Mouse (Mus musculus): Measurements from ENCODE around the gene Wiz. TPM values are rescaled to one million over a fixed set of nuclear protein-coding genes. Genes with fewer than 3 reads are reported as not detected.

The Wiz gene
- polyA plus RNA-seq, 2 experiments: 36.0 to 63.8 TPM

DNA sequence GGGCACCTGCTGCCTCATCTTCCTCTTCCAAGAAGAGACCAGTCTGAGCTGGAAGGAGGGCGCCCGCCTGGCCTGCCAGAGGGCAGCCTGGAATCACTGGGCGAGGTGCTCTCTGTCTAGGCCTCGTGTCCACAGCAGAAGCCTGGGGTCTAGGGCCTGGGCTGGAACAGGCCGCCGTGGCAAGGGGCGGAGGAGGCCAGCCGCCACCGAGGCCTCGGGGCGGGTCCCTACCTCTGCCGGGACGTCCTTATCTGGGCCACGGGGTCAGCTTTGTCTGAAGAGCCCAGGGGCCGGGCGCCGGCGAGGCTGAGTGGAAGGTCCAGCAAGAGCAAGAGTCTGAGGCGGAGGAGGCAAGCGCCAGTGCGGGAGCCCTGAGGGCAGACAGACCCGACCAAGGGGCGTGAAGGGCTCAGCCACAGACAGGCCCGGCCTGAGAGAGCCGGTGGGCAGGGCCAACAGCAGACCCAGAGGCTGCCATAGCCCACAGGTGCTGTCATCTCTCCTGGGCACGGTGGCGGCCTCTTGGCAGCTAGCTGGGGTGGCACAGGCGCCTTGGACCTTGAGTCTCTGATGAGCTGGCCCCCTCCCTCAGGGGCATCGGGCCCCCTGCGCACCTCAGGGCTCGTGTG lies 55.5 kb downstream of the Wiz start:
- no peaks in the 10 kb centered on the region for H3K27me3 ChIP-seq (ENCODE audit: control insufficient read depth, insufficient read depth, low read length)
- H3K9me3 ChIP-seq (ENCODE audit: control insufficient read depth, low read length): no peaks in the 10 kb centered on the region
- H3K4me1 ChIP-seq (ENCODE audit: control insufficient read depth, insufficient read depth, low read length): no peaks in the 10 kb centered on the region
- TF ChIP-seq POLR2A (IDR thresholded peaks at IDR 0.05; ENCODE audit: borderline replicate concordance, extremely low read depth, insufficient read depth, insufficient read length): no peak
- ATAC-seq (ENCODE audit: low FRiP score, low read depth) (peak; percentile 9; the same call in 1 of the 2 replicates), DNase-seq (ENCODE audit: low spot score) (no peak)
- no peak overlapping the region for H3K27ac ChIP-seq (replicated peaks; ENCODE audit: low read depth, low read length)
- WGBS: 93% methylated on average over 27 of the region's 31 CpGs
- no peak overlapping the region for H3K4me2 ChIP-seq (replicated peaks; ENCODE audit: low read depth, low read length, severe bottlenecking)
- no peak overlapping the region for H3K4me3 ChIP-seq (replicated peaks; ENCODE audit: low read length)
- H3K36me3 ChIP-seq (ENCODE audit: control insufficient read depth, insufficient read depth, low read length): peaks cover 81% of the 10 kb centered on the region
- no peak overlapping the region for H3K9ac ChIP-seq (ENCODE audit: low read depth, low read length, severe bottlenecking)

DNA sequence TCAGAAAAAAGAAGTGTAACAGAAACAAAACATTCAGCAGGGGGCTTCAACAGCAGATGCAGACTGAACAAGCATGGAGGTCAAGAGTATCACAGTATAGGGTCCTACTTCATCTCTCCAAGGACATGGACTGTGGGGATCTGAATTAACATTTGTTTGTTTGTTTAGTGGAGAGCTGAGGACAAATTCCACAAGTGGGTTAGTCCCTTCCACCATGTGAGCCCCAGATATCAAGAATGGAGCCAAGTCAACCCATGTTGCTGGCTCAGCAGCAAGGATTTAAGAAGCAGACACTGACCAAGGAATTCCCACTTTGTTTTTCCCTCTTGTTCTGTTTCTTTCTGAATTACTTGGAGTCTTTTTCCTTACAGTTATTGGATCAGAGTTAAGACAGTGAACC lies 61.7 kb downstream of the Wiz start:
- no peak overlapping the region for H3K9ac ChIP-seq (ENCODE audit: low read depth, low read length, severe bottlenecking)
- no peak overlapping the region for H3K27ac ChIP-seq (replicated peaks; ENCODE audit: low read depth, low read length)
- H3K4me2 ChIP-seq (replicated peaks; ENCODE audit: low read depth, low read length, severe bottlenecking): no peak overlapping the region
- peaks cover 63% of the 10 kb centered on the region for H3K36me3 ChIP-seq (ENCODE audit: control insufficient read depth, insufficient read depth, low read length)
- no peak for DNase-seq (ENCODE audit: low spot score)
- H3K4me1 ChIP-seq (ENCODE audit: control insufficient read depth, insufficient read depth, low read length): no peaks in the 10 kb centered on the region
- TF ChIP-seq POLR2A (IDR thresholded peaks at IDR 0.05; ENCODE audit: borderline replicate concordance, extremely low read depth, insufficient read depth, insufficient read length): no peak
- H3K9me3 ChIP-seq (ENCODE audit: control insufficient read depth, low read length): no peaks in the 10 kb centered on the region
- no peak overlapping the region for H3K4me3 ChIP-seq (replicated peaks; ENCODE audit: low read length)
- no peak for ATAC-seq (ENCODE audit: low FRiP score, low read depth)
- no peaks in the 10 kb centered on the region for H3K27me3 ChIP-seq (ENCODE audit: control insufficient read depth, insufficient read depth, low read length)

DNA sequence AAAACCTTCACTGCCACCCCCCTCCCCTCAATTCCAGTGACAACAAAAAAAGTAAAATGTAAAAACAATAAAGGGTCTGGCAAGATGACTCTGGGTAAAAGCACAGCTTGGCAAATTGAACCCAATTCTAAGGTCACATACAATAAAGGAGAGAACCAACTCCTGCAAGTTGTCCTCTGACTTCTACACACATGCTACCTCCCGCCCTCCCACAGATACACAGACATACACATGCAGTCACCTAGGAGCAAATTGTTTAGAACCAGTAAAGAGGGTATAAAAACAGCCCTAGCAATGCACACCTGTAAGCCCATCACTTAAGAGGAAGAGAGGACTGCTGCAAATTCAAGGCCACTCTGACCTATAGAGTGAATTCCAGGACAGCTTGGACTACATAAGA lies 66.4 kb downstream of the Wiz start:
- H3K4me3 ChIP-seq (replicated peaks; ENCODE audit: low read length): no peak overlapping the region
- H3K4me1 ChIP-seq (ENCODE audit: control insufficient read depth, insufficient read depth, low read length): peaks cover 10% of the 10 kb centered on the region
- H3K9me3 ChIP-seq (ENCODE audit: control insufficient read depth, low read length): no peaks in the 10 kb centered on the region
- TF ChIP-seq POLR2A (IDR thresholded peaks at IDR 0.05; ENCODE audit: borderline replicate concordance, extremely low read depth, insufficient read depth, insufficient read length): no peak
- DNase-seq (ENCODE audit: low spot score): no peak
- H3K27me3 ChIP-seq (ENCODE audit: control insufficient read depth, insufficient read depth, low read length): no peaks in the 10 kb centered on the region
- H3K4me2 ChIP-seq (replicated peaks; ENCODE audit: low read depth, low read length, severe bottlenecking): no peak overlapping the region
- no peak overlapping the region for H3K9ac ChIP-seq (ENCODE audit: low read depth, low read length, severe bottlenecking)
- H3K36me3 ChIP-seq (ENCODE audit: control insufficient read depth, insufficient read depth, low read length): peaks cover 39% of the 10 kb centered on the region
- no peak overlapping the region for H3K27ac ChIP-seq (replicated peaks; ENCODE audit: low read depth, low read length)
- ATAC-seq (ENCODE audit: low FRiP score, low read depth): no peak
- 90% methylated on average over 1 of the region's 1 CpGs for WGBS

DNA sequence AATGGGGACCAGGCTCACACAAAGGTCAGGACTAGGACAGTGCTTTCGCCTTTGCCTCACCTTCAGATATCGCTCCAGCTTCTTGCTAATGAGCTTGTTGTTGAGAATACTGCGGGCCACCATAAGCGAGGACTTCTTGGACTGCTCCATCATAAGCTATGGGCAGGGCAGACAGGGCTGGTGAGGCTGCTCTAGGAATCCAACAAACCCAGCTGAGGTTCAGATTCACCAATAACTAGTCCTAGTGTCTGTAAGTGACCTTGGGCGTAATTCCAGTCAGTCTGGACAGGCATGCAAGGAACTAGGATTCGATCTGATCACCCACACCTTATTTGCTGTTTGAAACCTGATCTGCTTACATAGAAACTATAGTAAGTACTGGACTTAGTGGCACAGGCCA lies 67.4 kb downstream of the Wiz start:
- Histone ChIP-seq H3K4me3 (replicated peaks; ENCODE audit: low read length) (peak overlapping the region; percentile 95), H3K9ac (ENCODE audit: low read depth, low read length, severe bottlenecking) (peak overlapping the region; percentile 89), H3K4me1 (ENCODE audit: control insufficient read depth, insufficient read depth, low read length) (peaks cover 10% of the 10 kb centered on the region), H3K27ac (replicated peaks; ENCODE audit: low read depth, low read length) (peak overlapping the region; percentile 74), H3K27me3 (ENCODE audit: control insufficient read depth, insufficient read depth, low read length) (no peaks in the 10 kb centered on the region), H3K4me2 (replicated peaks; ENCODE audit: low read depth, low read length, severe bottlenecking) (peak overlapping the region; percentile 80), H3K36me3 (ENCODE audit: control insufficient read depth, insufficient read depth, low read length) (peaks cover 40% of the 10 kb centered on the region), H3K9me3 (ENCODE audit: control insufficient read depth, low read length) (no peaks in the 10 kb centered on the region)
- no peak for TF ChIP-seq POLR2A (IDR thresholded peaks at IDR 0.05; ENCODE audit: borderline replicate concordance, extremely low read depth, insufficient read depth, insufficient read length)
- DNase-seq (ENCODE audit: low spot score): no peak
- 16% methylated on average over 6 of the region's 6 CpGs for WGBS
- ATAC-seq (ENCODE audit: low FRiP score, low read depth): no peak

DNA sequence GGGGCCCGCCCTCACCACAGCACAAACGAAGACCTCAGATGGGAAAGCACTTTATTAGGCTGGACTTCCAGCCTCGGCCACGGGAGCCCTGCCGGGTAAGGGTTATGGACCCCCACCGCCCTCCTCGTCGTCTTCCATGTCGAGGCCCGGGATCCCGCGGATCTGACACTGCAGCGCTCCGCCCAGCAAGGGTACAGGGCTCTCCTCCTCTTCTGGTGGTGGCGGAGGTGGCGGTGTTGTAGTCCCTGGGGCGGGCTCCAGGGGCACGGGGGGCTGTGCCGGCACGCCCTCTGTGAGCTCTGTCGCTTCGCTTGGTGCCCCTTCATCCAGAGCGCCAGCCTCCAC lies 67.9 kb downstream of the Wiz start:
- Histone ChIP-seq H3K9ac (ENCODE audit: low read depth, low read length, severe bottlenecking) (peak overlapping the region; percentile 89), H3K27ac (replicated peaks; ENCODE audit: low read depth, low read length) (peak overlapping the region; percentile 74), H3K4me1 (ENCODE audit: control insufficient read depth, insufficient read depth, low read length) (peaks cover 10% of the 10 kb centered on the region), H3K4me2 (replicated peaks; ENCODE audit: low read depth, low read length, severe bottlenecking) (peak overlapping the region; percentile 80), H3K9me3 (ENCODE audit: control insufficient read depth, low read length) (no peaks in the 10 kb centered on the region), H3K27me3 (ENCODE audit: control insufficient read depth, insufficient read depth, low read length) (no peaks in the 10 kb centered on the region), H3K36me3 (ENCODE audit: control insufficient read depth, insufficient read depth, low read length) (peaks cover 40% of the 10 kb centered on the region), H3K4me3 (replicated peaks; ENCODE audit: low read length) (peak overlapping the region; percentile 95)
- ATAC-seq (ENCODE audit: low FRiP score, low read depth) (peak; percentile 50), DNase-seq (ENCODE audit: low spot score) (no peak)
- peak; percentile 74; the same call in 1 of the 2 replicates for TF ChIP-seq POLR2A (IDR thresholded peaks at IDR 0.05; ENCODE audit: borderline replicate concordance, extremely low read depth, insufficient read depth, insufficient read length)
- WGBS: under 1% methylated on average over 23 of the region's 23 CpGs

Data from limb, embryonic 14.5 days (tissue).